30 mouse cellular contexts compared by ENCODE assay signal in genomic region chr9:48389983-48390382, GRCm38 (mm10). TPM values are rescaled to one million over a fixed set of nuclear protein-coding genes. Genes with fewer than 3 reads are reported as not detected.
DNase-seq lines count a peak whose midpoint lies in the region; ATAC-seq lines count a peak whose summit lies in the region.
"Had no signal": no experiment of that assay in that cellular context is flagged by ENCODE, and none has a peak within 500 bp of the region (broad histone marks: within the 10 kb centered on the region; RNA-seq: fewer than 3 reads in every experiment).

No protein-coding gene starts in this region.

- DNase-seq in hindbrain, embryonic 14.5 days (ENCODE audit: low spot score) = peak; percentile 19
- no peak for DNase-seq in hindbrain, embryonic 11.5 days (ENCODE audit: low spot score)
- DNase-seq in CD8-positive naive resting alpha-beta T cell, adult 2 months (ENCODE audit: low read depth in 2 of 2, low spot score in 2 of 2) = peak; percentile 14 to 29
- DNase-seq in induced T-regulatory cell, adult 2 months (ENCODE audit: low read depth) = peak; percentile 46
- peak; percentile 60 for DNase-seq in splenic B cell, adult 2 months (ENCODE audit: low read depth, low spot score)
- no peak for DNase-seq in MN1 (ENCODE audit: low spot score)
- no peak for DNase-seq in embryo, embryonic 9.5 days (ENCODE audit: extremely low spot score)
- DNase-seq: adrenal gland, adult 2 months; adrenal gland, postnatal 36 days; cerebellum, adult 8-10 months; cerebellum, postnatal 25 days; gastrocnemius, postnatal 25 days; heart, adult 2 months; heart, postnatal 10 days; kidney, adult 9 months; kidney, postnatal 25 days; liver, embryonic 13.5 days; lung, adult 18-20 months; lung, postnatal 10 days; midbrain, embryonic 14.5 days; right cerebral cortex, adult 18-20 months had no signal

- H3K27ac ChIP-seq in hindbrain, embryonic 14.5 days = no peak overlapping the region
- no peak overlapping the region for H3K27ac ChIP-seq in hindbrain, embryonic 11.5 days (ENCODE audit: low read depth, low read length)
- H3K27ac ChIP-seq: heart, adult 2 months; heart, embryonic 13.5 days; hindbrain, embryonic 10.5 days; hindbrain, postnatal 0 days; limb, embryonic 13.5 days; liver, embryonic 13.5 days; macrophage; neural tube, embryonic 12.5 days had no signal

- H3K27me3 ChIP-seq in hindbrain, embryonic 14.5 days (ENCODE audit: control insufficient read depth, insufficient read depth, low read length) = no peaks in the 10 kb centered on the region
- H3K27me3 ChIP-seq in hindbrain, embryonic 11.5 days (ENCODE audit: control insufficient read depth, insufficient read depth, low read length) = no peaks in the 10 kb centered on the region
- H3K27me3 ChIP-seq in splenic B cell, adult 2 months (ENCODE audit: control insufficient read depth, insufficient read depth, low read length, poor library complexity, severe bottlenecking) = no peaks in the 10 kb centered on the region
- H3K27me3 ChIP-seq: heart, embryonic 13.5 days; limb, embryonic 13.5 days; liver, embryonic 13.5 days; neural tube, embryonic 12.5 days had no signal

- H3K4me3 ChIP-seq in hindbrain, embryonic 14.5 days (replicated peaks; ENCODE audit: low read length) = no peak overlapping the region
- H3K4me3 ChIP-seq in hindbrain, embryonic 11.5 days (ENCODE audit: low read depth, low read length) = no peak overlapping the region
- H3K4me3 ChIP-seq: heart, adult 2 months; heart, embryonic 13.5 days; hindbrain, embryonic 10.5 days; limb, embryonic 13.5 days; liver, embryonic 13.5 days; neural tube, embryonic 12.5 days had no signal

- 83% methylated on average over 3 of the region's 3 CpGs for WGBS in hindbrain, embryonic 14.5 days
- 84% methylated on average over 3 of the region's 3 CpGs for WGBS in hindbrain, embryonic 11.5 days

- no peak for ATAC-seq in hindbrain, embryonic 14.5 days (ENCODE audit: low FRiP score)
- ATAC-seq in hindbrain, embryonic 11.5 days (ENCODE audit: low FRiP score) = no peak
- ATAC-seq: activated CD4-positive, CD25-positive, alpha-beta regulatory T cell, adult 4 months; forebrain, embryonic 14.5 days; hindbrain, postnatal 0 days; intestine, embryonic 16.5 days had no signal

- H3K36me3 ChIP-seq in hindbrain, embryonic 14.5 days (replicated peaks; ENCODE audit: control insufficient read depth, insufficient read depth) = no peaks in the 10 kb centered on the region
- H3K36me3 ChIP-seq in hindbrain, embryonic 11.5 days (ENCODE audit: control insufficient read depth, insufficient read depth, low read length) = no peaks in the 10 kb centered on the region
- H3K36me3 ChIP-seq in splenic B cell, adult 2 months (ENCODE audit: control insufficient read depth, insufficient read depth, low read length, poor library complexity, severe bottlenecking) = 0 out of 2 replicates have a peak, but pooled peaks cover 1% of the 10 kb centered on the region
- H3K36me3 ChIP-seq: heart, embryonic 13.5 days; hindbrain, embryonic 10.5 days; limb, embryonic 13.5 days; neural tube, embryonic 12.5 days had no signal

- no peaks in the 10 kb centered on the region for H3K9me3 ChIP-seq in hindbrain, embryonic 14.5 days (ENCODE audit: control insufficient read depth, low read length)
- H3K9me3 ChIP-seq in hindbrain, embryonic 11.5 days (ENCODE audit: control insufficient read depth, low read length) = no peaks in the 10 kb centered on the region
- H3K9me3 ChIP-seq: heart, embryonic 13.5 days; hindbrain, embryonic 10.5 days; limb, embryonic 13.5 days; liver, embryonic 13.5 days; neural tube, embryonic 12.5 days had no signal

- H3K9ac ChIP-seq in hindbrain, embryonic 14.5 days = no peak overlapping the region
- H3K9ac ChIP-seq in hindbrain, embryonic 11.5 days (ENCODE audit: low read depth, low read length) = no peak overlapping the region
- H3K9ac ChIP-seq: heart, embryonic 13.5 days; limb, embryonic 13.5 days; liver, embryonic 13.5 days; neural tube, embryonic 12.5 days had no signal

- H3K4me2 ChIP-seq in hindbrain, embryonic 14.5 days (replicated peaks) = no peak overlapping the region
- no peak overlapping the region for H3K4me2 ChIP-seq in hindbrain, embryonic 11.5 days (replicated peaks; ENCODE audit: low read depth, low read length)
- H3K4me2 ChIP-seq: heart, embryonic 13.5 days; limb, embryonic 13.5 days; liver, embryonic 13.5 days; neural tube, embryonic 12.5 days had no signal

- no peaks in the 10 kb centered on the region for H3K4me1 ChIP-seq in hindbrain, embryonic 14.5 days (replicated peaks; ENCODE audit: control insufficient read depth, insufficient read depth, low read length)
- H3K4me1 ChIP-seq in hindbrain, embryonic 11.5 days (replicated peaks; ENCODE audit: control insufficient read depth, insufficient read depth, low read length) = no peaks in the 10 kb centered on the region
- H3K4me1 ChIP-seq: heart, embryonic 13.5 days; hindbrain, embryonic 10.5 days; liver, embryonic 13.5 days; neural tube, embryonic 12.5 days had no signal

RNA-seq across cellular contexts. Expression of gene Nxpe2, which starts 36.7 kb away (rescaled TPM):
- 0.63 and 1.2 TPM in 2 replicates for polyA plus RNA-seq in hindbrain, embryonic 14.5 days (2014; fragmentation: Nextera tagmentation; extraction: Ambion mirVana)
- 0.84 and 0.85 TPM in 2 replicates for polyA plus RNA-seq in hindbrain, embryonic 11.5 days (2014; fragmentation: Nextera tagmentation; extraction: Ambion mirVana)
- polyA plus RNA-seq: macrophage had no signal

Comparison
In these comparisons a context has a peak if more than half of its experiments do, and no peak if none do; other contexts are left out.
1. DNase-seq: peak in hindbrain, embryonic 14.5 days (single experiment), CD8-positive naive resting alpha-beta T cell, adult 2 months (2 of 2), induced T-regulatory cell, adult 2 months (single experiment) and splenic B cell, adult 2 months (single experiment); none in hindbrain, embryonic 11.5 days (single experiment), MN1 (single experiment) and embryo, embryonic 9.5 days (single experiment).